Mouse (Mus musculus): Measurements from ENCODE around the gene Lgals8.

The Lgals8 gene

DNA sequence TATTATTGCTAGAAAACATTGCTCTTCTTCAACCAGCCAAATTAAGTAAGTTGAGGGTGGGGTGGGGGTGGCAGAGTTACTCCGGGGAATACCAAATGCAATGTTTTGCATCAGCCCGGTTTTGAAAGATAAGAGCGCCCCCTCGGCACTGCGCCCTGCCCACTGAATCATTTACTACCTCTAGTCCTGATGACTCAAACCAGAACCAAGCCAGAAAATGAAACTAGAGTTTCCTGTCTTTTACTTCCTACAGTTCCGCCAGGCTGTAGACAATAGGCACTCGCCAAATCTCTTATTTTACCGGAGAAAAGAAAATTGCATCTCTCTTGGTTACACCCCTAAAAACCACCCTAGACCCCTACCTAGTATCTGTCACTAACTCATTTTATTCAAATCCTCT lies 4.3 kb downstream of the Lgals8 start:
- peak; percentile 46 to 73 for DNase-seq

DNA sequence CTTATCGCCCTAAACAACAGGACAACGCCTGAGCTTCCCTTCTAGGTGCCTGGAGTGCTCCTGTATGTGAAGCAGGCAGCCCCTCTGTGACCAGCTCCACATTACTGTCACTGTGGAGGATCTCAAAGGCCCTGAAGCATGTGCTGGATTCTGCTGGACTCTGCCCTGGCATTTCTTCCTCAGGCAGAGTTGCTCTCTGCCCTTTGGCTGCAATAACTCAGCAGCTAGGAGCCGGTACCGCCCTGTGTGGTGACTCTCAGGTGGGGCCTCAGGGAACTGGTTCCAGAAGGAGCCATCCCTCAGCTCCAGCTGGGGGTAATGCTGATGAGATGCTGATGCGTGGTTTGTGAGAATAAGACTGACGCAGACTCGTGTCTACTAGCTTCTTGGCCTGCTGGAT lies 8.0 kb downstream of the Lgals8 start:
- no peak for DNase-seq

DNA sequence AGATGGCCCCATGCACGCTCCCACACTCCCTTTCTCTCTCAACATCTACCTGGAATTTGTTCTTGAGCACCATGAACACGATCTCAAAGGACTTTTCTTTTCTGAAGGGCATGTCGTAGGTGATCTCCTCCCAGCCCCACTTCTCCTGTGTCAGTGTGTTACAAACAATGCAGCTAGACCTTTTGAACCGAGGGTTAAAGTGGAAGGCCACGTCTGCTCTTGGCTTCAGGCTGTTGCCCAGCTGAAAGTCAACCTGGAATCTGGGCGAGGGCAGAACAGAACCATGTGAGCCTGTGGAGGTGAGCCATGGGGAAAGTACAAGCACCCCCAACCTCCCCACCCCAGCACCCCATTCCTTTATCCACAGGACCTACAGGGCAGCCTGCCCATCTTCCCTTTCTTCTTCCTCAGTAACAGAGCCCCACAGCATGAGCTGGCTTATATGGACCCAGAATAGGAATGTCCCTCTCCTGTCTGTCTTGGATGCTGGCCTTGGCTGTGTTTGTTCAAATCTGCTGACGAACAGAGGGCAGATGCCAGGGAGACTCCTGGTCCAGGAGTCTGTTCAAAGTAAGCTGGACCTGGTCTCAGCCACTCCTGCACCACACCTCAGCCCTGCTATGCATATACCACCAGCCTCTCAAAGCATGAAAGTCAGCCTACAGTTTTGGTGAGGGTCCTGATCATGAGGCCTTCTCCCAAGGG lies 9.9 kb downstream of the Lgals8 start:
- DNase-seq: no peak

DNA sequence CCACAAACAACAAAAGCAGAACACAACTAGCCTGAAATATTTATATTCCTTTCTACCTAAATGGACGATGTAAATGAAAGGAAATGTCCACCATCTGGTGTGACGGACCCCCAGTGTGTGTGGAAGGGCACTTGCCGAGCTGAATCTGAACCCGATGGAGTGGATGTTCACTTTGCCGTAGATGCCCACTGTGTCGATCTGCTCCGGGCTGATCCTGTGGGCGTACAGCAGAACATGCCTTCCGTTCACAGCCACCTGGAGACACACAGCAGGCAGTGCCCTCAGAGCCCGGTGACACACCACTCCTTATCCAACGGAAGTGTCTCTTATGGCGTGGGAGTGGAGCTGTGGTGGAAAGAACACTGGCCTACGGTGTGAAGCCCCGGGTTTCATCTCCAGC lies 11.6 kb downstream of the Lgals8 start:
- peak; percentile 51 to 61 for DNase-seq

DNA sequence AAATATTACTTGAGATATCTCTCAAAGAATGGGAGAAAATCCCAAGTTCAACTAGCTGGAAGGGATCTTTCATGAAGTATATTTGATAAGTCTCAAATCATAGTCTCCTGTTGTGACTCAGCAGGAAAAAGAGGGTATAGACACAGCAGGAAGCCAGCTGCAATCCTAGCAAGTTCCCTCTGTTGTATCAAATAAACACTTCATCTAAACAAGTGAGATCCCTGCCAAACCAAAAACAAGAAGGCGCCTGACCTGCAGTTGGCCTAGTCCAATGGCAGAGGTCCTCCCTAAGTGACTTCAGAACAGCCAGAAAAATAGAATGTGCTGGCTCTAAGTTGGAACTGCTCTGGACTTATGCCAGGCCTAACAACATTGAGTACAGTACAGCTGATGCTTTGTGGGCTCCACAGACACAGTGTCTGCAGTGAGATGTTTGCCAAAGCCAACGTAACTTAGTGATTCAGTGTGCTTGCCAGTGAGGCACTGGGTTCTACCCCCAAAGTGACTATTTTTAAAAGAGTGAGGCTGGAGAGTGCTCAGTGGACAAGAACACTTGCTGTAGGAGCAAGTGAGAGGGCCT lies 22.6 kb downstream of the Lgals8 start:
- DNase-seq: no peak

DNA sequence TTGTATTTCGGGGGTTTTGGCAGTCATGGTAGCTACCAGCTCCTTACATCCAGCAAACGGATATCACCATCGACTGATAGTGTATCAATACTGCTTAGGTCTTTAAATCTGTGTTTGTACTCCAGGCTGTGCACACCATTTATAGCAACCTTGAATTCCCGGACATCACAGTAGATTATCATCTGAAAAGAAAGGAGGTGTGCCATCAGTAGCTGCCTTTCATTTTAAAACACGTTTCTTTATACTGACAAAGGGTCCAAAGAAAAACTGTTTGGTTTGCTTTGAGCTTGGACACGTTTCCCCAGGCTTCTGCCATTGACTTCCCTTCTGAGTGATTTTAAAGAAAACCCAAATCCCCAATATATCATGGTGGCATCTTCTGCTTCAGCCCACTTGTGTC lies 23.9 kb downstream of the Lgals8 start:
- DNase-seq: no peak

DNA sequence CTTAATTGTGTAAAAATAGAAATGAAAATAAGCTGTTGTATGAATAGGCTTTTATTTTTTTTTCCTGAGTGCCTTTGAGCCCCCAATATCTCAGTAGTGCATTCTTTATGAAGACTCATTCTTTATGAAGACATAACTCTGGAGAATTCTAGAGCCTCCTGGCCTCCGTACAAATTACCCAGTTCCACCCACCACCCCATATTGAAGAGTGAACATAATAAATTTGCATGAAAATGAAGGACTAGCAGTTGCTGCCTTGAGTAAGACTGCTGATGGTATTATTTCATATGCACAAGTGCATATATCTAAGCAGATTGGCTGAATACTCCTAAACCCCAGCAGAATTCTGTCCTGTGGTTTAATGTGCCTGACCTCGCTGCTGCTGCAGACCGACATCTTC lies 25.2 kb downstream of the Lgals8 start:
- DNase-seq: no peak

DNA sequence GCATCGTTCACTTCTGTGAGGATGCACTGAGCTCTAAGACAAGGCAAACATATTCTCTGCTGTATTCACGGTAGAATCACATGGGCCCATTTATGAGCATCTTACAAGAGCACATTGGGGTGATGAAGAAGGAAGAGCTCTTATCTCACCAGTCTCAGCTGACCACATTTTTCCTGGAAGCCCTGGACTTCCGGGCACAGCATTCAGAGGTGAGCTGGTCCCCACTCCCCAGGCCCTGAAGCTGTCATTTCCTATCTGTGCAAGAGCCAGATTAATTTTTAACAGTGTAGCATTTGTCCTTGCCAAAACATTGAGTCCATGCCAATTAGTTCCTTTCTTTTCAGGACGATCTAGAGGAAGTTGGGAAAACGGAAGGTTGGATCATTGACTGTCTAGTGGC lies 30.9 kb downstream of the Lgals8 start:
- DNase-seq: no peak

DNA sequence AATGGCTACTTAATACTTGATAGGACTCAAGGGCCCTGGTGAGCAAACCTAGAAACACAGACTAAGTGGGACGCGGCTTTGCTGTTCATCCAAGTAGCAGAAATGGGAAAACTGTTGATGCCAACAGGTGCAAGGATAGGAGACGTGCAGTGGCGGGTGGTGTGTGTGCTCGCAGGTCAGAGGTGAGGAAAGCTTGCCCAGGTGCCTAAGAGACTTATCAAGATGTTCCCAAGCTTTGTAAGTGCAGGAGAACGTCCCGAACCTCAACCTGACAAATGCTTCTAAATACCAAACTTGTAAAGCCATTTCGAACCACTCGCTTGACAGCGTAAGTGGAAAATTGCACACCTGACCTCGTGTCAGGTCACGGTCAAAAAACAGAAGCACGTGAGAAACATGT lies 36.2 kb downstream of the Lgals8 start:
- DNase-seq: no peak

DNA sequence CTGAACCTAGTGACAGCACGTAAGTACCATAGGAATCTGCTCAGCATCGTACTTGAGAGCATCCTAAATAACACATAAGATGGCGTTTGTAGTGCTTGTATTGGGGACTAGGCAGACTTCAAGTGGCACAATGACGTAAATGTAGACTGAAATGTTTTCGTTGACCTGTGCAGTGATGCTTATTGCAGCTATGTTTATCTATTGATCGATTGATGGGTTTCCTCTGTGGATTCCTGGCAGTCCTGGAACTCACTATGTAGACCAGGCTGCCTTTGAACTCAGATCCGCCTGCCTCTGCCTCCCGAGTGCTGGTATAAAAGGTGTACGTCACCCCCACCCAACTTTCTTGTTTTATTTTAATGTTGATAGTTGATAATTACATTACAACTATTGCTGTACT lies 44.1 kb downstream of the Lgals8 start:
- no peak for DNase-seq

DNA sequence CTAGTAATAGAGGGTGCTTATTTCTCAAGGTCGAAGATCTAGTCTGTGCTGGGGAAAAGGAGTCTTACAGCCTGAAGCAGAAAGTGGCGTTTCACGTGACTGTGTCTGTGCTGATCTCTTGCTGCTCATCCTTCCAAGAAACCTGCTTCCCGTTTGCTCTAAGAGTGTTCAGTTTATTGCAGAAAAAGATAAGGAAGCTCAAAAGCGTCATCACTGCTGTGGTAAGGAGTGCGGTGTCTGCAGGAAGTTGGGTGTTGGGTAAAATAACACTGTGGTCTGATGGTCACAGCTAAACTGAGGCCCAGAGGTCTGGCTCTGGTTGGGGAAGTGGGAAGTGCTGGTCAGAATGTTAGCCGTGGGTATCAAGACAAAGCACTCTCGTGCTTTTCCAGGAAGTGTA lies 52.7 kb downstream of the Lgals8 start:
- DNase-seq: no peak

DNA sequence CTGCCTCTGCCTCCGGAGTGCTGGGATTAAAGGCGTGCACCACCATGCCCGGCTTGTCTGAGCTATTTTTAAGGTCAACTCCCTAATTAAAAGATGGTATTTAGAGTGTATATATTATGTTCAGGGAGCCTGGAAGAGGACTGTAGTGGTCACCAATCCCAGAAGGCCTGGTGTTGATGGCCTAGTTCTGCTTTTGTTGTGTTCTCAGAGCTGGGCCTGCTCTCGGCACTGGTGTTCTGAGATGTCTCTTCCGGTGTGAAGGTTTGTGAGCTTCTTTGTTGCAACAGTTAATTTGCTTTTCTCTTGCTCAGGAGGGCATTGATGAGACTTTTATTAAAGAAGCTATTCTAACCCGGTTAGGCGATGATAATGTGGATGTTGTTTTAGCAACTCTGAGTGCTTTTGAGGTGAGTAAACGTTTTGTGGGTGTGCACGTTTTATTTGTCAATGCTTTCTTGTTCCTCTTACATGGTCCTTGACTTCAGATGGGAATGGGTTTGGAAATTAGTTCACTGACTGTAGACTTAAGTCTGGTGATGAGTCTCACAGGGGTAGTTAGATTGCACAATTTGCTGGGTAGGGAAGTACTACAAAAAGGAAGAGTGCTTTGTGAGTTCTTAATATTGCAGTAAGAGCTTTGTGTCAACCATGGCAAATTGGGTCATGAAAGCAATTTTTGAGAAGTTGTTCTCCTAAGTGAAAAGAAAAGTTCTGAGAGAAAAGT lies 56.2 kb downstream of the Lgals8 start:
- no peak for DNase-seq

DNA sequence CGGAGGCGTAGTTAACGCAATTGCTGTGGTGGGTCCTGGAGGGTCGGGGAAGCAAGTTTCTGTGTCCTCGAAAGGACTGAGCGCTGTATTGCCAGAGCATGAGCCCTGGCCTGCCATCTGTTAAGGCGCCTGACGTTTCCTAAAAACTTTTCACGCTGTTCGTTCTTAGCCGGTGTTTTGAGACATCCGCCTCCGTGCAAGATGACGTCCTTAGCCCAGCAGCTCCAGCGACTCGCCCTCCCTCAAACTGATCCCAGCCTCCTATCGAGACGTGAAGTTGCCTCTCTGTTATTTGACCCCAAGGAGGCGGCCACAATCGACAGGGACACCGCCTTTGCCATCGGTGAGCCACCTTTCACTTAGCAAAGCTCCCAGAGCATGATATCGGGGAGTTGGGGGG lies 69.2 kb downstream of the Lgals8 start:
- no peak for DNase-seq

DNA sequence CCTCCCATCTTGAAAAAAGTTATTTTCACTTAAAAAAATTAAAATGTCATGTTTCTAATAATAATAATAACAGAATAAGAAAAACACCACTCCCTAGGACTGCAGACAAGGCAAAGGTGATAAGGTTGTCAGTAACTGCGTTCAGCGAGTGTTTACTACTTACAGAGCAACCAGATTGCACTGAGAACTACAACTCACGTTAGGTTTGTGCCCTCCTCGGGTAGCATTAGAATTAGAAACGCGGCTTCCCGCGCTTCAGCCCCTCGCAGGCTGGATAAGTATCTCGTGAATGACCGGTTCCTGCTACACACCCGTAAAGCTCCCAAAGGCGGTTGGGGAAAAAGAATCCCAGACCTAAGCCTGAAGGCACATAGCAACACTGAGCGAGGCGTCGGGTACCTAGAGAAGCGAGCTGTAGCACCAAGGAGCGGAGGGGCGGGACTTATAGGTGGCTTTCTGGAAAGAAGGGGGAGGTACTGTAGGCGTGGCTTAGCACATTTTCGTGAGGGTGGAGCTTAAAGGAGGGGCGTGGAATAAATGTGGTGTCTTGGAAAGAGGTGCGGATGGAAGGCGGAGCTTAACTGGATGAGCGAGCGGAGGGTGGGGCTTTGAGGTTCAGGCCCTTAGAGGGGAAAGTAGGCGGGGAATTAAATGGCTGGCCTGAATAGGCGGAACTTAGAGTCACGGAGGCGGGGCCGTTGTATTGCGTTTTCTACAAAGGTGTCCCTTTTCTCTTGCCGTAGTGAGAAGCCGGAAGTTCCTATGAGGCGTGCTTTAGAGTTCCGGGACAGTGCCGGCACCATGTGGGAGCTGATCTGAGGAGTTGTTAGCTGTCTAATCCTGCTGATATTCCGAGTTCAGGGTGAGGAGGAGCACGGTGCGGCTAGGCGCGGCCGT lies 69.9 kb downstream of the Lgals8 start, which contains the start of gene Heatr1:
Gene Heatr1 (plus strand): TSS at position 419 of the 897 bp plus-strand sequence.
- peak; percentile 91 to 92 for DNase-seq
